Mouse (Mus musculus) frontal cortex, adult (tissue): Measurements from ENCODE around the gene Six4.
"Not testable (repeated sequence)": the region's sequence is repeated elsewhere in the genome, so short reads cannot be mapped to it uniquely, and the experiment has no call there.

Source experiments
- ATAC-seq: cut with Nextera tagmentation; 2 replicates; pipeline ENCODE4 v1.9.2; 2017; ENCODE audit warnings: mild to moderate bottlenecking, moderate library complexity, mixed read lengths; ENCODE audit not compliant: low TSS enrichment

Six4 gene

GRCm38 (mm10) chr12:73088500-73088899 is 24.8 kb downstream of the Six4 start:
- no peak for ATAC-seq

- no peak for ATAC-seq
Measured at GRCm38 (mm10) chr12:73087086-73087485, 26.2 kb downstream of the Six4 start.

GRCm38 (mm10) chr12:73085739-73086630 is 27.3 kb downstream of the Six4 start:
- no peak for ATAC-seq

DNA sequence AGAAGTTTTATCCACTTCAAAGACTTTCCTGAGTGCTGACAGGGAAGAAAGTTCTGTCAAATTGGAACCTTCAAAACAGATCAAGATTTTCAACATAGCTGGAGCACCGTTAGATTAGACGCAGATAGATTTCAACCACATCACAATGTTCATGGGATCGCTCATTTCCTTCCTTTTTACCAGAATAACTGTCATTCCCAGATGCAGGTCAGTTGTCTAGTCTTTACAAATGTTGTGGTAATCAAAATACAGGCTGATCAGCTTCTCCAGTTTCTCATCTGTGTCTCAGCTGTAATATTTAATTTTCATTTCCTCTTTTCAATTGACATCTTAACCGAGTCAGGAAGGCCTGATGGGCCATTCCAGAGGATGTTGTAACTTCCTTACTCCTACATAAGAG is 29.5 kb downstream of the Six4 start:
- ATAC-seq = no peak

DNA sequence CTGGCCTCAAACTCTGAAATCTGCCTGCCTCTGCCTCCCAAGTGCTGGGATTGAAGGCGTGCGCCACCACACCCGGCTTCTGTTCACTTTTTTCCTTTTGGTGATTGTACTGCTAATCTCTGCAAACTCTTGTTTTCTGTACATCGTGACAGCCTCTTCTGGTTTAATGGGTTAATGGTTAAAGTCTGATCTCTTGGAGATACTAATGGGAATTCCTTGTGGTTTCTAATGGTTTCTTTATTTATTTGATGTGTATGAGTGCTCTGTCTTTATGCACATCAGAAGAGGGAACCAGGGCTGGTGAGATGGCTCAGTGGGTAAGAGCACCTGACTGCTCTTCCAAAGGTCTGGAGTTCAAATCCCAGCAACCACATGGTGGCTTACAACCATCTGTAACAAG is 31.4 kb downstream of the Six4 start:
- ATAC-seq = not testable (repeated sequence)

- no peak for ATAC-seq
Measured at GRCm38 (mm10) chr12:73060805-73061410, 52.3 kb downstream of the Six4 start.

DNA sequence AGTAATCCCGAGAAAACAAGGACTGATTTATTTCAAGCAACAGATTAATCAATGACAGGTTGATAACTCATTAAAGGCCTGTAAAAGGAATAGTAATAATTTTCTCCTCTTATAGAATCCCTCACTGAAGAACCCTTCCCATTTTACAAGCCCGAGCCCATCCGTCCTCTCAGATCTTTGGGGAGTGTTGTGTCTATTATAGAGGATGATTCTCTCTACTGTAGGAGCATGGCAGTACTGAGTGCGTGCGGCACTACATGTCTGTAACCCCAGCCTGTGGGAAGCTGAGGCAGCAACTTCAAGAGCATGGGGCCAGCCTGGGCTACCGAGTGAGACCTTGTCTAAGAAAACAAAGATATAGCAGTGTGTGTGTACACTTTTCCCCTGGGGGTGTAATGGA is 55.8 kb downstream of the Six4 start:
- ATAC-seq = no peak

DNA sequence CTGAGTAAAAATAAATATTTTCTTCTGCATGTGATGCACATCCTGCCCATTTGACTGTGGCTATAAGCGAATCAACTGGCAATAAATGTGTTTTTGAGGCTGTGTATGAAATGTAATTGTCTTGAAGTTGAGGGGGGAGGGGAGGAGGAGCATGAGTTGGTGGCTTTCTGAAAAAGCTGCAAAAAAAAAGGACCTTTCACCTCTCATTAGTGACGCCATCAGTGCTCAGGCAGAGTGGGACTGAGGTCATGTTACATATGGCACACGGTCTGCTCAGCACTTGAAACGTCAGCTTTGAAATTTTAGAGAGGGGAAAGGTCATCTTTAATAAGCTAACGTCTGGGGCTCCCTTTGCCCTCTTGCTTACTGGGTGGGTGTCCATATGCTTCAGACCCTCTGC is 57.8 kb downstream of the Six4 start:
- ATAC-seq = no peak

DNA sequence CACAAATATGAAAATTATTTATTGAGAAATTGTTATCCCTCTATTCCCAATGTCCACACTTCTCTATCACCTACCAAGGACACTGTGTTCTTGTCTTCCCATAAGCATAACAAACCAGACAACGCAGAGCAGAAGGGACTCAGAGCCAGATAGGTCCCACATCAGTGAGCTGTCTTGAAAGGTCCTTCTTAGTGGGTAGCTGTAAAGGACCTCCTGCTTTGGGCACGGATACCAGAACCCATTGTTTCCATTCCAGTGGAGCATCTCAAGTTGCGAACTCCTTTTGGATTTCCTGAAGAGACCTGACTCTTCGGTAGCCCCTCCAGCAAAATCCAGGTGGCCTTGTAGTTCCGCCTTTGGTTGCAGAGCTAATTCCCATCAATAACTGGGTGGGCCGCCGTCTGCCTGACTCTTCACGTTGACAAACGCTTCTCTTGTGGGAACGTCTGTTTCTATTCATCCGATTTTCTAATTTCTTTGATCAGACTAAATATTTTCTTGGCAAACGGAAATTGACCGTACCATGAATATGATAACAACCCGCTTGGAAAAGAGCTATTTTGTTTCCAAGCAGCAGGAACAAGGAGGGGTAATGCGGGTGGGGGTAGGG is 58.6 kb downstream of the Six4 start:
- no peak for ATAC-seq

DNA sequence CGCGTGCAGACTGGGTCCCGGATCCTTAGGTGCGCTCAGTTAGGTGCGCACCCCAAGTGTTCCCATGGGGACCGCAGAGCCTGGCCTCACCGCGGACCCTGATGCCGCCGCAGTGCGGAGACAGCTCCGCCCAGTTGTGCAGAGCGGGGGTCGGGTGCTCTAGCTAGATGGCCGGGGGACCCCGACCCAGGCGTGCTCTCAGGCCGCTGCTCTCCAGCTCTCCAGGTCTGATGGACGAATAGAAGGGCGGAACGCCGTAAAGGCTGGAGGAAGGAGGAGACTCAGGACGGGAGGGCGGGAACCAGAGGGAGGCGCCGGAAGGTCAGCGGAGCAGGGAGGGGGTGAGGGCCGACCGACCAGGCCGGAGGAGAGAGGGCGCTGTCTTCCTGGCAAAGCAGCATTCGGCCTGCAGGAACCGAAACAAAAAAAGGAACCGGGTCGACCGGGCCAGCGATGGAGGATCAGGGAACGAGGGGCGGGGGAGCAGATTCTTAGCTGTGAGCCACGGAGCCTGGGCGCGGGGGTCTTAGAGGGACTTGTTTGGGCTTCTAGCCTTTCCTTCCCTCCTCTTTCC is 59.5 kb downstream of the Six4 start, which contains the start of gene Six1:
TSS of gene Six1 (minus strand) at position 220 of the 574 bp plus-strand sequence.
- no peak for ATAC-seq

GRCm38 (mm10) chr12:73052651-73053591 is 60.3 kb downstream of the Six4 start:
- ATAC-seq = no peak

DNA sequence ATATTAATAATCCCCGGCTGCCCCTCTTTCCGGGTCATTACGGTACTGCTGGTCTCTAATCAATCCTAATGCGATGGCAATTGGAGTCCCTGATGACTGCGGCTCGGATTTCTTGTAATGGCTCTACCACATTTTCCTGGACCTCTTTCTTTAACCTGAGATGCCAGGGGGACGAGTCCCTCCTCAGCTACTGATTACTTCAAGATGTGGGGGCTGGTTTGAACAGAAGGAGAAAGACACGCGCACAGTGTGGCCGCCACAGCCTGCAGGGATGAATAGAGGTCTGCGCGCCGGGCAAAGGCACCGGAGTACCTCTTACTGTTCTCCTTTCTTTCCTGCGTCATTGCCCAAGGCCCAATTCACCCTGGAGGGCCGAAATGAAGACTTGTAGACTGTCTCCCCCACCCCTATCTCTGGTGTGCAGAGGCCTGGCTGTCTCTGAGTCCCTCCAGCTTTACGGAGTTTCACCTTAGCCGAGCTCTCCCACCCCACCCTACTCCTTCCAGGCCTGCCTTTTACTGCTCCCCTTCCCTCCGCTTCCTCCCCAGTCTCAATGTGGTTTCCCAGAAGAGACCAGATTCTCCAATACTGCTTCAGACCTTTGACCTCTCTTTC is 61.1 kb downstream of the Six4 start:
- ATAC-seq = no peak

GRCm38 (mm10) chr12:73050811-73051580 is 62.3 kb downstream of the Six4 start:
- ATAC-seq = no peak

GRCm38 (mm10) chr12:73050305-73050704 is 63.0 kb downstream of the Six4 start:
- no peak for ATAC-seq
